Mouse (Mus musculus) left cerebral cortex, adult 8-10 months (tissue): Measurements from ENCODE around the gene Poc1a. TPM values are rescaled to one million over a fixed set of nuclear protein-coding genes. Genes with fewer than 3 reads are reported as not detected.

Experiments
- DNase-seq, 2 experiments: peaks; one replicate each; pipeline ENCODE4 v3.0.0; 2022; ENCODE audit warnings: low spot score in 2 of 2
- total RNA-seq, 4 experiments: library from RNA; stranded (reverse); gene quantifications; 2 replicates each; pipeline ENCODE4 v1.2.4; 2022

The Poc1a gene
- total RNA-seq, 4 experiments from 2014 or later = 14.6 to 18.3 (median 16.7) TPM

DNA sequence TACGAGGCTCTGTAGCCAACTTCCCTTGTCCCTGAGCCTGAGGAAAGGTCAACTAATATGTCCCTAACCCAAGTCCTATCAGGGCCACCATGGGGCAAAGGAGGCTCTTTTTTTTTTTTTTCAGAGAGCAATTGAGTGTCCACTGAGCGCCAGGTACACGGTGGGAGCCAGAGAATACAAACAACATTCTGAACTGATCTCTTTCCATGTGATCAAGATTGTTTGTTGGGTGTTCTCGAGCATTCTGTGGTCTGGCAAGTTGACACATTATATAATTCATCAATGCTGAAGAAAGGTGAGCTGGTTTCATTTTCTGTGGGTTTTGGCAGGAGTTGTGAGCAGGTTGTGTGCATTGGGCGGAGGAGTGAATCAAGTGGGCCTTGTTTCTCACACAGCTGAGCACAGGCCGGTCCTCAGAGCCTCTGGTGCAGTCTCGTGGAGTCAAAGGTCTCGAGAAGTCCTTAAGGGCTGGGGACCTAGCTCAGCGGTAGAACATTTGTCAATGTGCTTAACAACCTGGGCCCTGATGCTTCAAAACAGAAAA lies 17.4 kb upstream of the Poc1a start:
- no peak for DNase-seq

DNA sequence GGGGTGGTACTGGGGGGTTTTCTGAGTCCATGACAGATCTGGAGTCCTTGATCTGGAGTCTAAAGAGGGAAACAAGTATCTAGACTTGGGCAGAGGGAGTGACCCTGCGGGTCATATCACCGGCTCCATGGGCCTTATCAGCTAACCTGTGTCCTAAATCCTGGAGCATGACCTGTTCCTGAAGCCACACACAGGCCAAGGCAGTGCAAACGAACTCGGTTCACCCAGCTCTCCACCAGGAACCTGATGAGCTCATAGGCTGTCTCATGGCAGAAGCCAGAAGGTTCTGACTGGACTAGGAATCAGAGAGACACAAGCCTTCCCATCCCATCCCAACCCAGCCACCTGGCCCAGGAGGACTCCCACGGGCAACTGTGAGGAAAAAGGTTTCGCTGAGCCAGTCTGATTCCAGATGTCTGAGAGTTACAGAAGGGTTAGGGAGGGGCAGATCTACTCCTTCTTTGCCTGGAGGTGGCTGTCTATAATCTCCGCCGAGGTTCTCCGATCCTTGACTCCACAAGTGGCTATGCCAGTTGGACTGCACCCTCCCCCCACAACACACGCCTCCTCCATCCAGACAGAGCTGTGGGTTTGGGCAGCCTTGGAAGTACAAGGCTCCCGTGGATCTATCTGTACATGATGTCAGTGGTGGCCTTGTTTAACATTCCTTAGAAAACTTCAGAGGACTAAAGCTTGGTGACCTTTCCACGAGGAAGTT lies 15.3 kb upstream of the Poc1a start:
- DNase-seq = no peak

DNA sequence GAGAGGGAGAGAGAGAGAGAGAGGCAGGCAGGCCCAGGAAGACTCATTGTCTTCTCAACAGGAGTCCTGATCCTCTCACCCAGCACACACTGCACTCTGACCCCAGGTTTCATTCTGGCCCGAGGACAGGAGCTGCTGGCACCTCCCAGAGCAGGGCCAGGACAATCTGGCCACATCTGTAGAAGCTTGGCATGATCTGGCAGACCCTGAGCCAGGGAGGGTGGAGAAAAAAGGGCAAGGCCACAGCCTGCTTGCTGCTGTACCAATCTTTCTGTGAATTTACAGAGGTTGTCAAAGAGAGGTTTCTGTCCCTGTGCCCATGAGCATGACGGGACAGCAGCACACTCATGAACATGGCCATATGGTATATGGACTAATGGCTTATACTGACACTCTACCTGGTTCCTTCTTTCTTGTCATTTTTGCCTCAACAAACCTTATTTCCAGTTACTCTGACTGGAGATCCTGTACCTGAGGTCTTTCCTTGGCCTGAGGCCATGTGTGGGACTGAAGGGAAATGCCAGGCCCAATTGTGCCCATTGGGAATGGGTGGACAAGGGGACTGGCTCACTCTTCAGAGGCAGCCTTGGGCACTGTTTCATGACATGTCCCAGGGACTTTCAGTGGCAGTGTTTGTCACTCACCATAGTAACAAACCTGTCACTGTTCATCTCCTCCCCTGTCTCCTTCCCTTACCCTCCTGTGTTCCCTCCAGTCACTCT lies 13.8 kb upstream of the Poc1a start:
- DNase-seq = no peak

DNA sequence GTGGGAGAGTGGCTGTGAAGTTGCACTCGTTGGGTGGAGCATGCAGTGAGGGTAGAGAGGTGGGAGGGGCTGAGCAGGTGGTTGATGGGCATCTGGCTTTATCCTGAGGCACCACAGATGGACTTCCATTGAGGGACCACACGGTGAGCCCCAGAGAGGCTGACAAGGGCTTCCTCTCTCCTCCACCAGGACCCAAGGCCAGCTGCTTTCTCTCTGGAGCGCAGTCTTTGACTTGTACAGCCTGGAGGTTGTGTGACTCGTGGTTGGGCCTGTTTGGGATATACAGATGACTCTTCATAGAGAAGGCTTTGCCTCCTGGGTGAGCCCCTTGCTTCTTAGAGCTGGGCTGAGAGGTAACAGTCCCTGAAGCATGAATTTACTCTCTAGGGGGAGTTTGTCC lies 12.4 kb upstream of the Poc1a start:
- DNase-seq = no peak

DNA sequence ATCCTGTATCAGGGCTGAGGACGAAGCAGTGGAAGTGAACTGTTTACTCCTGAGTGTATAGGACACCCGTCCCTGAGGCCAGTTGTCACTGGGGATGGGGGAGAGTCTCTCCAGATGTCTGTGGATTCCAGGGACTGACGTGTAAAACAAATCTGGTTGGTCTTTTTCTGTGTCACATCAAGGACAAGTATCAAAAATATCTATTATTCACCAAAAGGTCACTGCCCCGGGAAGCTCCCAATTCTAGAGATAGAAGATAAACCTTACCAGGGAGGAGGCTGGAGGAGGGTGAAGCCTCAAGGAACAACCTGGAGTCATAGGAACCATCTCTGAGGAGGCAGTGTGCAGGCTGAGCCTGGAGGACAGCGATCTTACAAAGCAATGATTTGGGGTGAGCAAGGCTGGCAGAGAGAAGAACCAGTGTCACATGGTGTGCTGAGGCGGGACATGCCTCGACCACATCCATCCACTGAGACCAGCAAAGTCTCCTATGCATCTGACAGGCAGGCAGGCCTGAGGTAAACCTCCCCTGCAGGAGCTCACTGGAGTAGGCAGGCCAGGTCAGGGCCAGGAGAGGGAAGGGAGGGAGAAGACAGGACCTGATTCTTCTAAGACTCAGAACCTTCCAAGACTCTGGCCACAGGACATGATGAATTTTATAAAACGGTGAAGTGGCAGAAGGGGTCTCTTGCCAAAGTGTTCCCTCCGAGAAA lies 11.6 kb upstream of the Poc1a start:
- no peak for DNase-seq

DNA sequence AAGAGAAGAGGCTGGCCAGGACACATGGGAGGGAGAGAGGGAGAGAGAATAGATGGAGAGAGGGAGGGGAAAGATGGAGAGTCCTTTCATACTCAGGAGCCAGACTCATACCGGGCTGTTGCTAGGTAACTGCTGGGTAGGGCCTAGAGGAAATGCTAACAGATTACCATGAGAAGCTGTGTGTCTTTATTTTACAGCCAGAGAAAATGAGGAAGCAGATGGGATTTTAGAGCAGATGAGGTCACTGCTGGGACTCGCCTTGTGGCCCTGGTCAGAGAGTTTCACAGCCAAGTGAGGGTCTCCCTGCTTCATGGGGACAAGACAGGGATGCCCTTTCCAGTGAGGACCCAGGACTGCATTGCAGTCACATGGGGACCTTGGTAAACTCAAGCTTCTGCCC lies 11.0 kb upstream of the Poc1a start:
- no peak for DNase-seq

DNA sequence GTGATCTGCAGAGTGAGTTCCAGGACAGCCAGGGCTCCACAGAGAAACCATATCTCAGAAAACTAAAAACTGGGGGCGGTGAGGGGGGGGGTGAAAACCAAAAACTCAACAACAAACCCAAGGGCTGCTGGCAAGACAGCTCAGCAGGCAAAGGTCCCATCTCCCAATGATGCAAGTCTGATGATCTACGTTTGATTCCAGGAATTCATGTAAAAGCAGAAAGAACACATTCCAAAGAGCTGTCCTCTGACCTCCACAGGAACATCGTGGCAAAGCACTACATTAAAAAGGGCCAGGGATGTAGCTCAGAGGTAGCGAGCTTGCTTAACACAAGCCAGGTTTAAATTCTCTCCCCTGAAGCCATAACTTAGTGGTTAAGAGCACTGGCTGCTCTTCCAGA lies 10.2 kb upstream of the Poc1a start:
- DNase-seq = no peak

DNA sequence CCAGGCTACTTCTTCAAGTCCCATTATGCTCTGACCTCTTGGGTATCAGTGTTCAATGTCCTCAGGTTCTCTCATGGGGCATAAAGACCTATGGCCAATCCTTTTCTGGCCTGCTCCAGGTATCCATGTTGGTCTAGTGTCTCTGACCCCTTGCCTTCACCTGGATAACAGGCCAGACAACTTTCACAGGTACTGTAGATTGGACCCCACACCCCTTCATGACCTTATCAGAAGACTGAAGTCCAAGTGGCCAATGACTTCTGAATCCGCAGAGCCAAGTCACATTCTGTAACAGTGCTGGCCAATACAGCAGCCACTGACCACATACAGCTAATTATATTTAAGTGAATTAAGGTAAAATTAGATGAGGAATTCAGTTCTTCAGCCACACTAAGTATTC lies 8.6 kb upstream of the Poc1a start:
- no peak for DNase-seq

DNA sequence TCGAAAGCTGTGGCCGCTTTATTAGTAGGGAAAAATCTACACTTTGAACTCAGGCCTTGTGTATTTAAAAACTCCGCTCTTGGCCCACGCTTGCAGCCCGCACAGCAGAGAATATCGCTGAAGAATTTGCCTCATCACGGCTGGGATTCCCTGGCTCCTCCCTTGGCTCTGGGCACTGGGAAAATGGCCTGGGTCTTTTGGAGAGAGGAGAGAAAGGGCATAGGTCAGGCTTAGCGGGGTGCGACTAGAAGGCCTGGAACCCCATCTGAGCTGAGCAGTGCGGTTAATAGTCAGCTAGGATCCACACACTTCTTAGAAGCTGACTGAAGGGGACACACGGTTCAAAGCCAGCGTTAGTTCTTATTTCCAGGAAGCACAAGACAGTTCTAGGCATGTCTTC lies 7.6 kb upstream of the Poc1a start:
- no peak for DNase-seq

DNA sequence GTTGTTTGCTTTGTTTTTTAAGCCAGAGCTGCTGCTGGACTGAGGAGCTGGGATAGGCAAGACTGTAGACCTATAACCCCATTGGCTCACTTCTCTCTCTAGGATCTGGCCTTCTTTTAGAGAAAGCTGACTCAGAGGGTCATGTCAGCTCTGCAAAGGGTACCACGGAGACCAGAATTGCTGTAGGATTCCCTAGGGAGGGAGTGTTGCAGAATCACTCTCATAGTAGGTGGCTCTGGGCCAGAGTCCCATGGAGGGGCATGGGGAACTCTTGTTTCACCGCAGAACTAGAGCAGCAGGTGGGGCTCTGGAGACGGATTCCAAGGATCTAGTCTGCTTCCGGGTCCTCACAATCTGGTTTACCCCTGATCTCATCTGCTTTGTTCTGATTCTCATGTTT lies 7.1 kb upstream of the Poc1a start:
- DNase-seq = no peak

DNA sequence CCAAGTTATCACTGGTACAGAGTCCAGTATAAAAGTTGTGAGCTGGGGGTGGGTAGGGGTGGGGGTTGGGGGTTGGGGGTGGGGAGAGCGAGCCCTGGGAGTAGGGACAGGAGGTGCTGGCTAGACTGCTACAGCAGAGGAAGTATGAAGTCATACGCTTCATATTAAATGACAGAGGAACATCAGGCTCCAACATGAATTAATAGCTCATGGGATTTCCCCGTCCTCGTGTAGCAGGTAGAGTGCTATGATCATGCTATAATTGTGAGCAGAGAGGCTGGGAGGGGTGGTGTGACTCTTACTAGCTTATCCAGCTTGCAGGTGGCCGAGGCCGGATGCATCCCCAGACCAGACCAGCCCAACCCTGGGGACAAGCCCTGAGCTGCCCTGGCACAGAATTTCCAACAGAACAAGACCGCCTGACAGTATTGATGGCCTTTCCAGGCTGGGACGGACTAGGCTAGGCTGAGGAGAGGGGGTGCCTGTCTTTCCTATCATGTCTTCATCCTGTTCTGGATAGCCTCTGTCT lies 6.1 kb upstream of the Poc1a start:
- DNase-seq = no peak

DNA sequence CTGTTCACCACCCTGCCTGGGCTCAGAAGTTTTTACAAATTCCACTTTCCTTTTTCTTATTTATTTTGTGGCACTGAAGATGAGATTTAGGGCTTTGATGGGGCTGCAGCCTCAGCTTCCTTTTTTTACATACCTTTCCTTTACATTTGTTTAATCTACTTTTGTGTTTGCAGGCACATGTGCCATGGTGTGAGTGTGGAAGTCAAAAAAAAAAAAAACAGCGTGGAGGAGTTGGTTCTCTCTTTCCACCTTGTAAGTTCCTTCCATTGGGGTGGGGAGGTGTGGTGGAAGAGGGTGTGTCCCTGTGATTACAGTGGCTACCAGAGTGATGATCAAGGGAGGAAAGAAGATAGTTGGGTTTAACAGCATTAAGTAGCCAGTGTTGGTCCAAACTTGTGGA lies 5.1 kb upstream of the Poc1a start:
- DNase-seq = no peak

DNA sequence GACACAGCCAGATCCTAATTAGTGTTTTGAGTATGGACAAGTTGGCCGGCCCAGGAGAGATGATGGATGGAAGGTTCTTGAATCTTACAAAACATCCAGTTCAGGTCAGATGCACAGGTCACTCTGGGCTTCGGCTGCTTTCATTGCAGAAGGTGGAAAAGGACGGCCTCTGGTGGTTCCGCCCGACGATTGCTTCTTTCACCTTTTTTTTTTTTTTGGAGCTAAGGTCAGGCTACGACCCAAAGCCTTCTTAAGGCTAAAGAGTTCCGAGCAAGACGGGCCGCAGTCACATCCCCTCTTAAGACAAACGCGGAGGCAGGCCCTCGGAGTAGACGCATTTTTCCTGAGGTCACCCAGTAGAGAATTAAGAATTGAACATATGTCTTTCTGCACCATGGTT lies 475 bp upstream of the Poc1a start:
- DNase-seq = no peak

DNA sequence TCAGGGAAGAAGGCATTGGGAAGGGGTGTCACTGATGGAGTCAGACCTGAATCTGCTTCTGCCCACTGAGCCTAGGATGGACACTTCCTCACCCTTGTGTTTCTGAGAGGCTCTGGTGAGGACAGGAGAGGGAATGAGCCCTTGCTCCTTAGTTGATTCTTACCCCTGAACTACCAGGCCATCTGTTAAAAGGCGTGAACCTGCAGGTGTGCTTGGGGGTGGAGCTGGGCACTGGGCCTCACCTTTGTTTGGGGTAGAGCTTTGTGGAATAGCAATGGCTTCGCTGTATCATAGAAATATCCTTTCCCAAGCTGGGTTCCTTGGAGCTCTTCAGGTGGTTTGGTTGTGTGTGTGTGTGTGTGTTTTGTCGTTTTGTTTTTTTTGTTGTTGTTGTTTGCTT lies 1.2 kb downstream of the Poc1a start:
- no peak for DNase-seq

DNA sequence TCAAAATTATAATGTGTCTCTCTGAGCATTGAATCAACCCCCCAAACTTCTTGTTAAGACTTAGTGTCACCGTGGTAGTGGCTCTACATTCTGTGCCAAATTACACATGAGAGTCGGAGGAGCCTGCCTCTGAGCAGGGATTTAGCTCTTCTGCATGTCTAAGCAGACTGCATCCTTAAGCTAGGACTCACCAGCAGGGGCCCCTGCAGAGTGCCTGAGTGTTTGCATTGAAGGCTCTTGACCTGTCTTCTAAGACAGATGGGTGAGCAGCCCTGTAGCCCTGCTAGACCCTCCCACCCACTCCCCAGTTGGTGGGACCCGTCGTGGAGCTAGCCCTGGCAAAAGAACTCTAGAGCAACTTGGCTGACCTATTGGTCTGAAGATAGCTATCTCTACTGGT lies 6.3 kb downstream of the Poc1a start:
- DNase-seq = no peak

DNA sequence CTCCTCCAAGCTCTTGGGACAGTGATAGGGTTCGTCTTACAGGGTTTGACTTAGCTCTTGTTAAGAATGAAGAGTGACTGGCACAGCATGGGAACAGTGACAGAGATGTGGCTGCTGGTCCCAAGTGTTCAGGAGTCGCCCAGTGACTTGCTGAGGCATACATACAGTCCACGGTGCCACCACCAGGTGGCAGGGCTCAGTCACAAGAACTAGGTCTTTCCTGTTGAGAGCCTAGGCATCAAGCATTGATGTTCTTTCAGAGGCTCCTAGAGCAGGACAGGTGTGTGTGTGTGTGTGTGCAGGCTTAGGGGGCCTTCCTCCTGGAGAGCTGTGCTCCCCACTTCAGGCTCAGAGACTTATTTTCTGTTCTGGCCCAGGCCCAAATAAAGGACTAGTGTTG lies 8.0 kb downstream of the Poc1a start:
- DNase-seq = peak; percentile 82 to 83

DNA sequence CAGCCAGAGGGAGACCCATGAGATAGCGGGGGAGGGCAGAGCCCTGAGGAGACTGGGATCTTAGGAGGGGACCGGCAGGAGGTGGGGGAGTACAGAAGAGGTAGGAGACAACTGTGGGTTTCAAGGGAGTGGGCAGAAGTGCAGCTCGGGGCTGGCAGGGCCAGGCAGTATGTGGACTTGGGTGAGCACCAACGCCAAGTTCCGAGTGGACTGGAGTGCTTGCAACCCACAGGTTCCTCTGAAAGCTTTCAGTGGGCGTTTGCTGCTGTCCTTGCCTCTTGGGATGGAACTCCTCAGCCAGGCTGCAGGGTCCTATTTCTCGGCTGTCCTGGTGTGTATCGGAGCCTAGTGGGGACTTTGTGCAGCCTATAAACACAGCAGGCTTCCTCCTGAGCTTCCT lies 9.0 kb downstream of the Poc1a start:
- DNase-seq = no peak

DNA sequence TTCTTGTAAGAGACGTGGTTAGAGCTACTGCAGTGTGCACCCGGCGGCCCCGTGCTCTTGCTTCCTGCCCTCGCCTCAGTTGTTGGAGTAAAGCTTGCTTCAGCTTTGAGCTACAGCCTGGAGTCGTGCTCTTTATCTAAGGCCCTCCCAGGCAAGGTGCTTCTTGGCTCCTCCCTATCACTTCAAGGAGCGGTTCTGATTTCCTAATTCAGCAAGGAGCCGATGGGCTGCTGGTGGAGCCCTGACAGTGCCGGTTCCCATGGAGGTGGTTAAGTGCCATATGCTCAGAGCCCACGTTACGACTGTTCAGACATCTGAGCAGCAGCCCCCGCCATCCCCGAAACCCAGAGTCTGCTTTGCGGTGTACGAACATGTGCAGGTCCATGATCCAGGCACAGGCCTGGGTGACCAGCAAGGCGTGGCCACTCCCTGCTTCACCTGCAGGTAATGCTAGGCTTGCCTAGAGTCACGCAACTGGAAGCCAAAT lies 9.8 kb downstream of the Poc1a start:
- peak; percentile 46 to 92 for DNase-seq

DNA sequence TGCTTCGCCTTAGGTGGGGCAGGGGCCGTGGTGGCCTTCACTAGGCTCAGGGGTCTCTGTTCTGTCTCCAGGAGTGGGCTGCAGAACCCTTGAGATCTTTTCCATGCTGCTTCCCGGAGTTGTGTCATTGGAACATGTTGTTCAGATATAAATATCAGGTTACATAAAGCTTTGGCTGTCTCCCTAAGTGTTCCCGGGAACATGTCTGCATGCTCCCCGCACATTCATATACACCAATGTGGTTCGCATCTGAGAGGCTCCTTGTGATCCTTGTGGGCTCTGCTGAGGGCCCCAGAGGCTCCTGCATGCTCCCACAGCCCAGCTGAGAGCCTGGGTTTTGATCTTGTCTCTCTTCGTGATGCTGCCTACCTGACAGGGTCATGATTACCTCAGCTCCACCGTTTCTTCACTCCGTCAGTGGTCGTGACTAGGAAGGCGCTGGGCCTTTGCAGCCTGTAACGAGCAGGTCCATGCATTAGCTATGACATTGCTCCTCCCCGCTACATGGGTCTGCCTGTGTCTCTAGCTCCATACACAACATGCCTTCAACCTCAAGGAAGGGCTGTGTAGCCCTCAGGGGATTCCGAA lies 12.8 kb downstream of the Poc1a start:
- peak in 1 of 2 experiments; percentile 62 for DNase-seq

DNA sequence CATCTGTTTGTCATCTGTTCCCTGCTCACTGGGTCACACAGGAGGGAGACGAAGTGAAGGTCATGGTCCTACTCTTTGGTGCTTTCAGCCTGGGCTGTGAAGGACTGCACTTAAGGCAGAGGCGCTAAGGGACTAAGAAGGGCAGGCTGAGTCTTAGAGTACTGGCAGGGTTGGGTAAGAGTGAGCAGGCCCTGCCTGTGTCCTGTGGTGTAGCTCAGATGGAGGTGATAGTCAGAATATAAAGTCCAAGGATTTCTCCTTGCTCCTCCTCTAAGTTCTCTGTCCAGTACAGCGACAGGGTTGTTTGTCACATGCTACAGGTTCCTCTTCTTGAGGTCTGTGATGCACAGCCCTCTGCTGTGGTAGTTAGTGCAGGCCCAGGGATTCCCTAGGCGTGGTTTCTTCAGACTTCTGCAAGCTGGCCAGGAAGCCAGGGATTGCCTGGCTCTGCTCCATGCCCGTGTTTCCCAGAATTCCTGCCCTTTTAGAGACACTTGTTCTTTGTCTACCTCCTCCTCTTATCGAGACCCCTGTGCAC lies 15.8 kb downstream of the Poc1a start:
- no peak for DNase-seq

DNA sequence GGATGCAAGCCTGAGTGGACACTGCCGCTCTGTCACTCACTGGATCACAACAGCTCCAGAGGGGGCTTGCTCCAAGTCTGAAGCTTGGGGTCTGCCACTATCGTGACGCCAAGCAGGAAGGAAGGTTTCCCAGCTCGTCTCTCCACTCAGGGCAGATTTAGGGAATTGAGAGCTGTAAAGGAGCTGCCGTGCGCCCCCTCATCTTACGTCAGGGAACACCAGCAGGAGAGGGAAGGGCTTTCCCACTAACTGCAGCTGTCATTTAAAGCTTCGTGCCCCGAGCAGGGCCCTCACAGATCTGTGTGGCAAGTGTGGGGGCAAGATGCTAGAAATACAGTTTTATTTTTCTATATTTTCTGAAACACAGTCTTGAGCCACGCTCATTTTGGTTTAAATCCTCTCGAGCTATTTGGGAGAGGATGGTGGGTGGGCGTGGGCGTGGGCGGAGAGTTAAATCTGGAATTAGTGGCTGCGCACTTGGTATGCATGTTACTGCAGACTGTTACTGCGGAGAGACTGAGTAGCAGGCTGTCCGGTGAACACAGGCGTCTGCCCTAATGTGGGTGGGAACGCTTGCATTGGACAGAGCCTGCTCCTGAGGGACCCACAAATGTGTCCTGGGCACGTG lies 19.4 kb downstream of the Poc1a start:
- DNase-seq = peak; percentile 88 to 95
